Mouse (Mus musculus) embryonic facial prominence, embryonic 14.5 days (tissue): ENCODE measurements around the gene Txk. TPM values are rescaled to one million over a fixed set of nuclear protein-coding genes. Genes with fewer than 3 reads are reported as not detected.

Experiments
- ATAC-seq: fragments of 200-750 bp; cut with Nextera tagmentation; 2 replicates; pipeline ENCODE4 v1.8.0; 2017; ENCODE audit warnings: low read depth, moderate number of reproducible peaks, moderate TSS enrichment
- DNase-seq: peaks from one replicate; pipeline ENCODE4 v3.0.0-alpha.2; 2015; ENCODE audit warnings: low spot score
- H3K27ac ChIP-seq: fragments of 300-500 bp; sonication (generic); replicated peaks from 2 replicates; pipeline ENCODE4 v1.5.1; 2014; ENCODE audit warnings: low read depth, mild to moderate bottlenecking, low read length, moderate library complexity
- H3K27me3 ChIP-seq: fragments of 300-500 bp; sonication (generic); replicated peaks from 2 replicates; pipeline ENCODE4 v1.6.1; 2014; ENCODE audit warnings: low read length; ENCODE audit not compliant: control insufficient read depth, insufficient read depth
- H3K36me3 ChIP-seq: fragments of 300-500 bp; sonication (generic); 2 replicates; pipeline ENCODE4 v1.6.1; 2014; ENCODE audit warnings: low read length, mixed read lengths; ENCODE audit not compliant: control insufficient read depth, insufficient read depth
- H3K4me1 ChIP-seq: fragments of 300-500 bp; sonication (generic); 2 replicates; pipeline ENCODE4 v1.6.1; 2014; ENCODE audit warnings: antibody characterized with exemption, low read length; ENCODE audit not compliant: control insufficient read depth, insufficient read depth
- H3K4me2 ChIP-seq: fragments of 300-500 bp; sonication (generic); 2 replicates; pipeline ENCODE4 v1.6.1; 2014; ENCODE audit warnings: low read depth, mild to moderate bottlenecking, low read length, moderate library complexity, mixed read lengths
- H3K4me3 ChIP-seq: fragments of 300-500 bp; sonication (generic); 2 replicates; pipeline ENCODE4 v1.5.1; 2014; ENCODE audit warnings: low read depth, mild to moderate bottlenecking, low read length
- H3K9ac ChIP-seq: fragments of 300-500 bp; sonication (generic); 2 replicates; pipeline ENCODE4 v1.6.1; 2014; ENCODE audit warnings: low read depth, mild to moderate bottlenecking, low read length, moderate library complexity, mixed read lengths
- H3K9me3 ChIP-seq: fragments of 300-500 bp; sonication (generic); 2 replicates; pipeline ENCODE4 v1.6.1; 2016; ENCODE audit warnings: low read length; ENCODE audit not compliant: control insufficient read depth
- WGBS: fragments of 180-500 bp; shearing (Covaris S2); extraction: QIAGEN DNeasy Blood & Tissue Kit; methylation state at CpG from one replicate; pipeline ENCODE4 v1.1.7; 2014; 5-methylcytosine and 5-hydroxymethylcytosine counted together
- polyA plus RNA-seq: library from polyadenylated mRNA; unstranded; fragments of >200 nt; fragmentation: Nextera tagmentation; extraction: Ambion mirVana; gene quantifications from 2 replicates; pipeline ENCODE4 v1.2.1, GENCODE M21; 2014

The Txk gene
- 0.11 and 0.12 TPM in 2 replicates for polyA plus RNA-seq

DNA sequence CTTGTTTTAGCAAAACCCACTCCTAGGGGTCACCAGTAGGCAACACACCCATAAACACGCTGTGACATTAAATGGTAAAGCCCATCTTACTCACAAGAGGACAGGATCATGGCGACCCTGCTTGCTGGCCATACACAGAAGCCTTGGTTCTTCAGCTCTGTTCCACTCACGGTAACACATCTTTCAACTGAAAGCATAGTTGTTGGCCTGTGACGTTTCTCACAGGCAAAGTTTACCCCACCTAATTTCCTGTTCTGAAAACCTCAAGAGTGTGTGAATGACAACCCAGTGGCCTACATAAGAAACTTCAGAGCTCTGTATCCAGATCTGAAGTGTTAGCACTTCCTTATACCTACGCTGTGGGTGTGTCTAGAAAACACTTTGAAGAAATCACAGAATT lies at the start of gene Txk:
TSS of gene Txk (minus strand) at position 193 of the 400 bp plus-strand sequence.
- no peaks in the 10 kb centered on the region for H3K9me3 ChIP-seq
- no peaks in the 10 kb centered on the region for H3K4me1 ChIP-seq
- no peaks in the 10 kb centered on the region for H3K36me3 ChIP-seq
- no peak within 1 kb of the TSS for H3K27ac ChIP-seq
- no peak within 1 kb of the TSS for H3K9ac ChIP-seq
- no peak within 1 kb of the TSS for H3K4me3 ChIP-seq
- H3K27me3 ChIP-seq = no peaks in the 10 kb centered on the region
- ATAC-seq = no peak
- no peak within 1 kb of the TSS for H3K4me2 ChIP-seq
- 85% methylated on average over 5 of the region's 5 CpGs for WGBS
- no peak for DNase-seq

DNA sequence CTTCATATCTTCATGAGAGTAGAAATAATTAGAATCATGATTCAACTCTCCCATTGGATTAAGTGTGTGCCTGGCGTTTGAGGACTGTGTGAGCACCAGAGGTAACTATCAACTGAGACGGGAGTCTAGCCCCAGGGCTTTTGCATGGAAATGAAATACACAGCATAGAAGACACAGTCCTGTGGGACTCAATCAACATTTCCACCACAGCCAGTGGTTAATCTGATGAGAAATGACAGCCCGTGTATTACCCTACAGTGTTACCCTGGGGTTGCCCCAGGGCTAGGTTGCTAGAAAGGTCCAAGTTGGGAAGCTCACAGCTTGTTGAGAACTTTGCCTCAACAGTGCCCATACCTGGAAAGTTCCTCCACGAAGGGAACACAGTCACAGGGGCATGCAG lies 46.0 kb upstream of the Txk start:
- no peak for DNase-seq
- ATAC-seq = no peak
- H3K27me3 ChIP-seq = no peaks in the 10 kb centered on the region
- no peak overlapping the region for H3K4me3 ChIP-seq
- H3K4me1 ChIP-seq = no peaks in the 10 kb centered on the region
- H3K27ac ChIP-seq = no peak overlapping the region
- H3K36me3 ChIP-seq = no peaks in the 10 kb centered on the region
- no peaks in the 10 kb centered on the region for H3K9me3 ChIP-seq
- 65% methylated on average over 4 of the region's 4 CpGs for WGBS
- no peak overlapping the region for H3K9ac ChIP-seq
- no peak overlapping the region for H3K4me2 ChIP-seq

DNA sequence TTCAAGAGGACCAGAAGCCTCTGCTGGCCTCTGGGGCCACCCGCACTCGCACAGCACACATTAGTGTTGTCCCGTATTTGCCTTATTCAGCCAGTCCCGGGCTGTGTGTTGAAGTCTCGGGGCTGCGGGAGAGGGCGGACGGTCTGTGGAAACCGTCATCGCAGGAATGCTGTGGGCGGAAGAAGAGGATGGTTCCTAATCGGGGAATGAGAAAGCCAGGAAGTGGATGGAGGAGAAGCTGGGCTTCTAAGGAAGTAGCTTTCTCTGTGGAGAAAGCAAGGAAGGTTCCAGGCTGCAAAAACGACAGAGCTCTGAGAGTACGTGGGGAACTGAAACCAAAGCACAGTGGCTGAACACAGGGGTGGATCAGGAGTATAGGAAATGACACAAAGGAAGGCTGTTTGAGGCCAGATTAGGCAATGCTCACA lies 43.6 kb upstream of the Txk start:
- H3K36me3 ChIP-seq = no peaks in the 10 kb centered on the region
- 0 out of 2 replicates have a peak overlapping the region, but pooled peaks have one; percentile 30 for H3K9ac ChIP-seq
- H3K9me3 ChIP-seq = no peaks in the 10 kb centered on the region
- WGBS = 43% methylated on average over 14 of the region's 14 CpGs
- peak overlapping the region; percentile 40 for H3K4me2 ChIP-seq
- ATAC-seq (peak; percentile 47; the same call in 1 of the 2 replicates), DNase-seq (peak; percentile 26)
- no peaks in the 10 kb centered on the region for H3K4me1 ChIP-seq
- peak overlapping the region; percentile 10 for H3K4me3 ChIP-seq
- H3K27me3 ChIP-seq = no peaks in the 10 kb centered on the region
- peak overlapping the region; percentile 17; the same call in 1 of the 2 replicates for H3K27ac ChIP-seq

DNA sequence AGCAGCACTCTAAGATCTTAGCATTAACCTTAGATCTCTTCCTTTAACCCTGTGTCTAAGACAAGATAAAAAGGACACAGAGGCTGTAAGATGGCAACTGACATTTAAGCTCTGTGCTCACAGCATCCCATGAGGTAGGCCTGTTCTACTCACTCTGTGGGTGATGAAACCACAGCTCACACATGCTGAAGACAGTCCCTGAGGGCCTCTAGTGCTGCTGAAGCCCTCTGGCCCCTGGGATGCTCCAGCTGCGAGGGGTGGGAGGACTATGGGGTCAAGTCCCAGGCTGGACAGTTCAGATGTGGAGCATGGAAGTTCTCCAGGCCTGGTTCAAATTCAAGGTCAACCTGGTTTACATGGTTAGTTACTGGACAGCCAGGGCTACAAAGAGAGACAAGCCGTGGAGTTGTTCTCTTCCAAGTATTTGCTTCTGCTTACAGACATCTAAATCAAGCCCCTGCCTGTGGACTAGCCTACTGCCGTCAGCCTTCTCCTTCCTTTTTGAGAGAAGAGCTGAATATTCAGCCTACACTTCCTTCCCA lies 40.8 kb upstream of the Txk start:
- Histone ChIP-seq H3K4me3 (no peak overlapping the region), H3K9me3 (no peaks in the 10 kb centered on the region), H3K27ac (no peak overlapping the region), H3K9ac (no peak overlapping the region), H3K4me1 (no peaks in the 10 kb centered on the region), H3K27me3 (no peaks in the 10 kb centered on the region), H3K36me3 (no peaks in the 10 kb centered on the region), H3K4me2 (no peak overlapping the region)
- ATAC-seq (no peak), DNase-seq (no peak)
- WGBS = 70% methylated on average over 3 of the region's 3 CpGs

DNA sequence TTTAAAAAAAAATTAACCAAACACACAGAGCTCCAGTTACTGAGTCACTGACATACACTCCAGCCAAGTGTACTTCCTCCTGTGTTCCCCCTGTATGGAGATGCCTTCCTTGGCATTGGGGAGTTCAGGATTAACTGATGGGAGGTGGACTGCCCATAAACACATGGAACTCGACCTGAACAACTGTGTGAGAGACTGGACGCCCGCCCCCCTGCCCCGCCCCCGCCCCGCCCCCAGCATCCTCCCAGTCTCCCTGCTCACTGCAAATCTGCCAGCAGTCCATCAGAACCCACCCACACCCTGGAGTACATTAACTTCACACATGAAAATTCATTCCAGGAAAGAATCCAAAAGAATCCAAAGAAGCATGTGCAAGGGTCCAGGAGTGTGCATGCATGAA lies 39.2 kb upstream of the Txk start:
- WGBS = 20% methylated on average over 6 of the region's 6 CpGs
- ATAC-seq = peak; percentile 53; the same call in 1 of the 2 replicates
- H3K4me2 ChIP-seq = no peak overlapping the region

DNA sequence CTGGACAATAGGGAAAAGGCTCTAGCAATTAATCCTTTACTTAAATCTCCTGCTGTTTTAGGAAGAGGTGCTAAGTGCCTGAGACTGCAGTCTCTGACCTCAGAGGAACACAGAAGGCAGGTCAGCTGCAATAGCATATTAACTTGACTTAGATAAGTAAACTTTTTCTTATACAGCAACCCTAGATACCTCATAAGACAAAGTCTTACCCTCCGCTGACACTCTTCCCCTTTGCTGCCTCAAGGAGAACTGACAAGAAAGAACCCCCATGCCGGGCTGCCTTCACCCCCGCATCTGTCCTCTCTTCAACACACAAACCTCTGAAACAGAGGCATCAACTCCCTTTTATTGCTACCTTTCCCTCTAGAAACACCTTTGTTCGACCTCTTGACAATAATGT lies 38.8 kb upstream of the Txk start:
- Histone ChIP-seq H3K27ac (no peak overlapping the region), H3K9me3 (no peaks in the 10 kb centered on the region), H3K27me3 (no peaks in the 10 kb centered on the region), H3K4me2 (no peak overlapping the region), H3K36me3 (no peaks in the 10 kb centered on the region), H3K4me1 (no peaks in the 10 kb centered on the region), H3K9ac (no peak overlapping the region), H3K4me3 (no peak overlapping the region)
- no peak for DNase-seq
- ATAC-seq = no peak
- WGBS = 71% methylated on average over 4 of the region's 4 CpGs

More for the DNA sequence above, 39.2 kb upstream of the Txk start:
- no peak overlapping the region for H3K27ac ChIP-seq
- H3K36me3 ChIP-seq = no peaks in the 10 kb centered on the region
- no peak overlapping the region for H3K9ac ChIP-seq
- DNase-seq = no peak
- H3K9me3 ChIP-seq = no peaks in the 10 kb centered on the region
- no peak overlapping the region for H3K4me3 ChIP-seq
- no peaks in the 10 kb centered on the region for H3K4me1 ChIP-seq
- H3K27me3 ChIP-seq = no peaks in the 10 kb centered on the region

DNA sequence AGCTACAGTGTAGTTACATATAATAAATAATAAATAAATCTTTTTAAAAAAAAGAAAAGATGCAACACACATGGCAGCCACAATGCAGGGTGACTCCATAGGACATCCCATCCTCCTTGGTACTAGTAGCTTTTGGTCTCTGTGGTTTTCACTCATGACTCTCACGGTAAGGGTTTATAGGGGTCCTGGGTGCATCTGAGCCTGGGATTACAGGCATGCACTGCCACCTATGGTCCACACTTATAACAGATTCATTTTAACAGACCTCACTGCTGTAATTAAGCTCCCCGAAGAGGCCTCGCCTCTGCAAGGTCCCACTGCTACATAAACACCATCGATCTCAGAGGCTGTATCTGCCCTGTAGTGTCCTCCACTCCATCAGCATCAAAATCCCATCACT lies 32.9 kb upstream of the Txk start:
- ATAC-seq (no peak), DNase-seq (no peak)
- H3K36me3 ChIP-seq = no peaks in the 10 kb centered on the region
- no peak overlapping the region for H3K9ac ChIP-seq
- 62% methylated on average over 4 of the region's 4 CpGs for WGBS
- no peak overlapping the region for H3K4me2 ChIP-seq
- H3K4me3 ChIP-seq = no peak overlapping the region
- no peaks in the 10 kb centered on the region for H3K4me1 ChIP-seq
- no peaks in the 10 kb centered on the region for H3K27me3 ChIP-seq
- H3K9me3 ChIP-seq = no peaks in the 10 kb centered on the region
- H3K27ac ChIP-seq = no peak overlapping the region

DNA sequence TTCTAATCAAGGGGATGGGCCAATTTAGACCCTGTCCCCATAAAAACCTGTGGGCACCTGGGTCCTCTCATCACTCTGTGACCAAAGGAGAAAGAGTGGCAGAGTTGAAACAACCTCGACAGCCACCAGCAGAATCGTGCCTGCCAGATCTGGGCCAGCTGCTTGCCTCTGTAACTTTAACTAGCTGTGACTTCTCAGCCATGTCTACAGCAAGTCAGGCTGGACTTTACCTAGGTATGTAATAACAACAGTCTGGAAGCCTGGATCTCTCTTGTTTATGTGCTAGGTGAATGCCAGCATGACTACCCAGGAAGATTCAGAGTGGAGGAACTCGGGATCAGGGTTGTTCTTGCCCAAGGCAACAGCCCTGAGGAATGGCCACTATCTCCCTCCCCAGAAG lies 32.1 kb upstream of the Txk start:
- no peak overlapping the region for H3K4me2 ChIP-seq
- H3K36me3 ChIP-seq = no peaks in the 10 kb centered on the region
- no peaks in the 10 kb centered on the region for H3K9me3 ChIP-seq
- ATAC-seq (no peak), DNase-seq (no peak)
- no peaks in the 10 kb centered on the region for H3K27me3 ChIP-seq
- no peak overlapping the region for H3K9ac ChIP-seq
- no peak overlapping the region for H3K4me3 ChIP-seq
- H3K4me1 ChIP-seq = no peaks in the 10 kb centered on the region
- no peak overlapping the region for H3K27ac ChIP-seq
- 77% methylated on average over 3 of the region's 3 CpGs for WGBS

DNA sequence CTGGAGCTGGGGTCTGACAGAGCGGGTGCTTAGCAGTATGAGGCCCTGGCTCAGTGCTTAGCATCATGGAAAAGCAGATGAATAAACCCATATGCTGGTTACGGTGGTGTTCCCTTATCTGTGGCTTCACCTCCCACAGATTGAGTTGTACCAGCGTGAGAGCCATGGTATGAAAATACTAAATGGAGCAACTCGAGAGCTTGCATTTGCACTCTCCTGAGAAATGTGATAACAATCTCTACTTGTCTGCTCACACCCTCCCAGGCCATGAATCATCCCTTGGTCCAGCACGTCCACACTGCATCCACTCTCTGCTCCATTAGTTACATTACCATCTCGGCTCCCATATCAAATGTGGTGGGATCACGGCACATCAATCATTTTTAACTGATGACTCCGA lies 31.4 kb upstream of the Txk start:
- 78% methylated on average over 8 of the region's 8 CpGs for WGBS
- H3K4me1 ChIP-seq = no peaks in the 10 kb centered on the region
- no peaks in the 10 kb centered on the region for H3K27me3 ChIP-seq
- no peak overlapping the region for H3K4me3 ChIP-seq
- ATAC-seq = no peak
- no peaks in the 10 kb centered on the region for H3K36me3 ChIP-seq
- H3K4me2 ChIP-seq = no peak overlapping the region
- DNase-seq = no peak
- no peak overlapping the region for H3K9ac ChIP-seq
- H3K27ac ChIP-seq = no peak overlapping the region
- H3K9me3 ChIP-seq = no peaks in the 10 kb centered on the region
